Mouse (Mus musculus) ES-E14 (cell line): ENCODE results near the gene Gm6583. TPM values are rescaled to one million over a fixed set of nuclear protein-coding genes. Genes with fewer than 3 reads are reported as not detected.

Experiments
- DNase-seq: peaks from one replicate; pipeline ENCODE4 v3.0.0-alpha.2; 2013; ENCODE audit warnings: low read depth, low spot score
- H3K27ac ChIP-seq: 2 replicates; pipeline ENCODE4 v1.5.1; 2012; ENCODE audit warnings: low read depth, mild to moderate bottlenecking, low read length, moderate library complexity, mixed read lengths; ENCODE audit not compliant: poor library complexity, insufficient read depth, severe bottlenecking
- H3K36me3 ChIP-seq: 2 replicates; pipeline ENCODE4 v1.6.1; 2012; ENCODE audit warnings: mild to moderate bottlenecking, low read length, moderate library complexity, mixed read lengths; ENCODE audit not compliant: control insufficient read depth, poor library complexity, insufficient read depth, severe bottlenecking
- H3K4me1 ChIP-seq, 2 experiments: fragments of 150-350 bp in 1 of 2; sonication (generic) in 1 of 2; 2 replicates each; pipeline ENCODE4 v1.6.1; 2012; ENCODE audit warnings: low read length in 2 of 2, mild to moderate bottlenecking in 1 of 2, mixed read lengths in 1 of 2; ENCODE audit not compliant: control insufficient read depth in 2 of 2, insufficient read depth in 2 of 2, poor library complexity in 1 of 2
- H3K4me3 ChIP-seq, 2 experiments: fragments of 150-350 bp in 1 of 2; sonication (generic) in 1 of 2; 2 replicates each; pipeline ENCODE4 v1.5.1; 2012; ENCODE audit warnings: low read length in 2 of 2, low read depth in 1 of 2, mild to moderate bottlenecking in 1 of 2, mixed read lengths in 1 of 2; ENCODE audit not compliant: insufficient read depth in 1 of 2, poor library complexity in 1 of 2, severe bottlenecking in 1 of 2
- H3K9ac ChIP-seq: 2 replicates; pipeline ENCODE4 v1.6.1; 2012; ENCODE audit warnings: low read depth, mild to moderate bottlenecking, low read length, mixed read lengths; ENCODE audit not compliant: poor library complexity, insufficient read depth, severe bottlenecking
- H3K9me3 ChIP-seq: fragments of 150-350 bp; sonication (generic); 2 replicates; pipeline ENCODE4 v1.6.1; 2012; ENCODE audit warnings: low read depth, mild to moderate bottlenecking, low read length; ENCODE audit not compliant: control insufficient read depth, insufficient read depth
- CHD2 ChIP-seq: IDR thresholded peaks from 2 replicates; pipeline ENCODE4 v1.6.1; 2014; ENCODE audit warnings: mild to moderate bottlenecking, low read depth, low read length, inconsistent platforms
- HCFC1 ChIP-seq: IDR thresholded peaks from 2 replicates; pipeline ENCODE4 v1.6.1; 2012; ENCODE audit warnings: low read length, inconsistent platforms, borderline replicate concordance; ENCODE audit not compliant: insufficient read depth
- MAFK ChIP-seq: IDR thresholded peaks from 2 replicates; pipeline ENCODE4 v1.6.1; 2014; ENCODE audit warnings: mild to moderate bottlenecking, low read depth, low read length, inconsistent platforms; ENCODE audit not compliant: insufficient read depth
- ZC3H11A ChIP-seq: IDR thresholded peaks from 2 replicates; pipeline ENCODE4 v1.6.1; 2012; ENCODE audit warnings: low read depth, mild to moderate bottlenecking, inconsistent platforms, low read length, borderline replicate concordance
- ZNF384 ChIP-seq: IDR thresholded peaks from 2 replicates; pipeline ENCODE4 v1.6.1; 2012; ENCODE audit warnings: low read depth, low read length, inconsistent platforms
- in situ Hi-C, 2 experiments: fragments of 600-800 bp; cut with MboI; formaldehyde crosslinking; loops; one replicate each; pipeline ENCODE4 v1.15.1; 2025; ENCODE audit warnings: low sequenced_read_pairs in 2 of 2, inconsistent platforms in 1 of 2; ENCODE audit not compliant: unreplicated experiment in 2 of 2
- total RNA-seq: library from RNA; depleted of rRNA; stranded (reverse); fragments of 300-350 nt; gene quantifications from 2 replicates; pipeline ENCODE4 v1.2.3, GENCODE M21; 2012

Gene Gm6583
- total RNA-seq, 1 experiment = 0.18 TPM

- H3K4me1 ChIP-seq = peaks cover 0 to 3% of the 10 kb centered on the region in 2 experiments; a peak in 1 of 4 replicates
Measured at GRCm38 (mm10) chr5:112367929-112368328, 12.1 kb upstream of the Gm6583 start.

GRCm38 (mm10) chr5:112367338-112367737, 11.5 kb upstream of the Gm6583 start:
- TF ChIP-seq HCFC1 (no peak), ZNF384 (no peak), MAFK (no peak), ZC3H11A (no peak), CHD2 (no peak)
- no peak overlapping the region for H3K27ac ChIP-seq
- no peak for DNase-seq
- peaks cover 0 to 3% of the 10 kb centered on the region in 2 experiments; a peak in 1 of 4 replicates for H3K4me1 ChIP-seq
- peaks cover 39% of the 10 kb centered on the region; the same call in 1 of the 2 replicates for H3K36me3 ChIP-seq
- H3K9me3 ChIP-seq = no peaks in the 10 kb centered on the region
- H3K9ac ChIP-seq = no peak overlapping the region
- in situ Hi-C loops = no loop called here
- H3K4me3 ChIP-seq = no peak overlapping the region

More at GRCm38 (mm10) chr5:112367929-112368328, 12.1 kb upstream of the Gm6583 start:
- Histone ChIP-seq H3K36me3 (peaks cover 39% of the 10 kb centered on the region; the same call in 1 of the 2 replicates), H3K9ac (no peak overlapping the region), H3K4me3 (no peak overlapping the region), H3K27ac (no peak overlapping the region), H3K9me3 (no peaks in the 10 kb centered on the region)
- in situ Hi-C loops = no loop called here
- no peak for DNase-seq
- no peak for TF ChIP-seq MAFK
- no peak for TF ChIP-seq CHD2
- TF ChIP-seq HCFC1 = no peak
- no peak for TF ChIP-seq ZNF384
- TF ChIP-seq ZC3H11A = no peak

- peaks cover 0 to 3% of the 10 kb centered on the region in 2 experiments; a peak in 1 of 4 replicates for H3K4me1 ChIP-seq
- H3K4me3 ChIP-seq = no peak overlapping the region
- H3K27ac ChIP-seq = no peak overlapping the region
- DNase-seq = no peak
- no peaks in the 10 kb centered on the region for H3K9me3 ChIP-seq
- in situ Hi-C loops = no loop called here
- H3K36me3 ChIP-seq = peaks cover 36% of the 10 kb centered on the region; the same call in 1 of the 2 replicates
- no peak overlapping the region for H3K9ac ChIP-seq
- TF ChIP-seq ZNF384 (no peak), MAFK (no peak), CHD2 (no peak), HCFC1 (no peak)
Measured at GRCm38 (mm10) chr5:112366879-112367278, 11.0 kb upstream of the Gm6583 start.

GRCm38 (mm10) chr5:112364184-112364797, 8.5 kb upstream of the Gm6583 start:
- no peak overlapping the region for H3K9ac ChIP-seq
- peaks cover 0 to 3% of the 10 kb centered on the region in 2 experiments; a peak in 1 of 4 replicates for H3K4me1 ChIP-seq
- no peak for DNase-seq
- no peak overlapping the region for H3K27ac ChIP-seq
- peaks cover 22% of the 10 kb centered on the region; the same call in 1 of the 2 replicates for H3K36me3 ChIP-seq
- TF ChIP-seq ZNF384 (no peak), CHD2 (no peak), HCFC1 (no peak), ZC3H11A (no peak), MAFK (no peak)
- no peaks in the 10 kb centered on the region for H3K9me3 ChIP-seq
- in situ Hi-C loops = no loop called here
- no peak overlapping the region for H3K4me3 ChIP-seq

- H3K36me3 ChIP-seq = peaks cover 17% of the 10 kb centered on the region; the same call in 1 of the 2 replicates
- peaks cover 2 to 6% of the 10 kb centered on the region in 2 experiments; a peak in 1 of 4 replicates for H3K4me1 ChIP-seq
- H3K9ac ChIP-seq = no peak overlapping the region
- TF ChIP-seq CHD2 (no peak), HCFC1 (no peak), MAFK (no peak), ZC3H11A (no peak), ZNF384 (no peak)
- no peak overlapping the region for H3K27ac ChIP-seq
- DNase-seq = no peak
- in situ Hi-C loops = no loop called here
- no peak overlapping the region for H3K4me3 ChIP-seq
- no peaks in the 10 kb centered on the region for H3K9me3 ChIP-seq
Measured at GRCm38 (mm10) chr5:112360077-112360476, 4.2 kb upstream of the Gm6583 start.
